Mouse (Mus musculus) brain, embryonic 14.5 days (tissue): ENCODE data around the gene Zscan26. TPM values are rescaled to one million over a fixed set of nuclear protein-coding genes. Genes with fewer than 3 reads are reported as not detected.

Experiments used
- DNase-seq: peaks from one replicate; pipeline ENCODE4 v3.0.0-alpha.2; 2011; ENCODE audit warnings: low read depth
- CTCF ChIP-seq: fragments of 200-500 bp; IDR thresholded peaks from 2 replicates; pipeline ENCODE4 v1.5.1; 2012; ENCODE audit warnings: inconsistent platforms, mild to moderate bottlenecking, moderate library complexity, borderline replicate concordance; ENCODE audit not compliant: insufficient read depth, insufficient read length; ENCODE audit errors: extremely low read depth
- POLR2A ChIP-seq: fragments of 200-500 bp; IDR thresholded peaks from 2 replicates; pipeline ENCODE4 v1.6.1; 2012; ENCODE audit warnings: mild to moderate bottlenecking, inconsistent platforms, borderline replicate concordance; ENCODE audit not compliant: poor library complexity, insufficient read depth, insufficient read length, severe bottlenecking; ENCODE audit errors: extremely low read depth
- polyA plus RNA-seq: library from polyadenylated mRNA; depleted of rRNA; stranded (reverse); fragments of >200 nt; gene quantifications from 2 replicates; pipeline ENCODE4 v1.2.3, GENCODE M21; 2012

The Zscan26 gene
- polyA plus RNA-seq, 1 experiment = 36.7 TPM

DNA sequence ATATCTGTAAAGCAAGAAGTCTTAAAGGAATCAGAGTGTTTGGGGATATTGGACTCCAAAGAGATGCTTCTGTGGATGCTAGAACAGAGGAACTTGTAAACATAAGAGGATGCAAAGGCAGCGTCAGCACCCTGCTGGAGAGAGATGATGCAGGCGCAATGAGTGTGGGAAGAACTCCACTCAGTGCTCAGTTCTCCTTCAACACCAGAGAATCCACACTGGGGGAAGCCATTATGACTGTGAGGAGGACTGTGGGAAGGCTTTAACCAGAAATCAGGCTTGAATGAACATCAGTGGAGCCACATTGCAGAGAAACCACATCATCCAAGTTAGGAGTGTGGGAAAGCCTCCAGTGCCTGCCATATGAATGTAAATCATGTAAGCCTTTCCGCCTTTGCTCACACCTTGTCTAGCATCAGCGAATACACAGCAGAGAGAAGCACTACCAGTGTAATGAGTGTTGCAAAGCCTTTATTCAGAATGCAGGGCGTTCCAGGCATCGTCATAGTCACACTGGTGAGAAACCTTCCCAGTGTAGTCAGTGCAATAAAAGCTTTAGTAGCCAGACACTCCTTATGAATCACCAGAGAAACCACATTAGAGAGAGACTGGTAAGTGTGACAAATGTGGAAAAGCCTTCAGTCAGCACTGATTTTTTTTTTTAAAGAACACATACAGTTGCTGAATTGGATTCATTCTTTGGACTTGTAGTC, 36.1 kb downstream of the Zscan26 start:
- DNase-seq = no peak
- TF ChIP-seq CTCF (no peak), POLR2A (no peak)

DNA sequence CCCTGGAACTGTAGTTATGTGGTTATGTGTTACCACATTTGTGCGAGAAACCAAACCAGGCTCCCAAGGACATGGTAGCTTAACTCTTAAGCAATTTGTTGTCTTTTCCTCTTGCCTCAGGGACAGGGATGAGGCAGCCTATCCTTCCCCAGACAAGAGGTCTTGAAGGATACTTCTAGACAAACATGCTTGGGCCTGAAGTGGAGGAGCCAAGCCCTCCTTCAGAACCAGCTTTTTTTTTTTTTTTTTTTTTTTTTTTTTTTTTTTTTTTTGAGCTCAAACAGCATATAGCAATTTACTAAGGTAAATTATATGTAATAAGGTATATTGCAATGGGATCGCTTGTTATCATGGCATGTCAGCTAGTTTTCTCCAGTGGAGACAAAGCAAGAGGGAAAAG, 37.8 kb downstream of the Zscan26 start:
- no peak for DNase-seq
- TF ChIP-seq CTCF (no peak), POLR2A (no peak)

DNA sequence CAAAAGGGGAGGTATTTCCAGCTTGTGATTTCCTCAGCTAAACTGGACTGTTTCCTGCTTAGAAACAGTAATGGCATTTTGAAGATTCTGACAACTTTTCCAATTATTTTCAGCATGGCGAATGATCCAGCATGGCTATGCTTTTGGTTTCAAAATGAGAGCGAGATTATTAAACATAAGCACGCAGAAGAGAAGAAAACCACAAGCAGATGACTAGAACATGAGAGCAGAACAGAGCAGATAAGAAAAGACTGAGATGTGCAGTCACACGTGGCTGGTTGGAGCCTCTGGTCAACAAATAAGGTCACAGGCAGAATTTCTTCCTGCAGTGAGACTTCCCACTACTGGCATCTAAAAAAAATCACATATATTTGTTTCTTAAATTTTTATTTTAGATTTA, 38.3 kb downstream of the Zscan26 start:
- TF ChIP-seq POLR2A (no peak), CTCF (no peak)
- no peak for DNase-seq

DNA sequence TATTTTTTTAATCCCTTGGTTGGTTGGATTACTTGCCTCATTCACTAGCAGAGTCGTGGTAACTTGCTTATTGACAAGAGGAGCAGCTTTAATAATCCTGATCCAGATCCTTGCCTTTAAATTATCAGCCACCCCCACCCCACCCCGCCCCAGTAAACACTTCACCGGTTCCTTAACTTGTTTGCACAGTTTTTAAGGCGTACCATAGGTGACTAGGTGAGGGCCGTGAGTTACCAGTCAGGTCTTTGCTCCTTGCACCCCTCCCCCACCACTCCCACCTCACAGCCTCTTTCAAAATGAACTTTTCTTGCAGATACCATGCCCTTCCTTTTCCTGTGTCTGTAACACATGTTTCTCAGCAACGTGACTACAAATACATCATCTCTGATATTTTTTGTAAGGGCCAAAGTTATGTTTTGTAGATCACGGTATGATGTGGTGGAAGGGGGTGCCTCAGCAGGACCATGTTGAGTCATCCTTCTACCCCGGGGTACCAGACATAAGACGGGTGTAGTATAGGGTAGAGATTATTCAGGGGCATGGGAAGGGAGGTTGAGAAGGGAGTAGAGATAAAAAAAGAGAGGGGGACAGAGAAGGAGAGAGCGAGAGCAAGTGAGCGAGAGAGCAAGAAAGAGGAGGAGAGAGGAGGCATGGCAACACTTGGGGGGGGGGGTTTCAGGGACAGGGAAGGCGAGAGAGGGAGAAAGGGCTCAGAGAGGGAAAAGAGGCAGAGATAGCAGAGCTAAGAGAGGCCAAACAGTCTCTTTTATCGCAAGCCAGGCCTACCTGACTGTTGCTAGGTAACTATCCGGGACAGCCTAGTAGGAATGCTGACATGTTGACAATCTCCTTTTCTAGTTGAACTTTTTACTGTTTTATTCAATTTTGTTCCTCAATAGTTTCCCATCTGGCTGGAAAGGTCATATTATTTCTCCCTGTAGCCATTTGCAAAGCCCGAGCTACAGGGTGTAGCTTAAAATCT, 39.0 kb downstream of the Zscan26 start:
- TF ChIP-seq POLR2A = no peak
- TF ChIP-seq CTCF = no peak
- DNase-seq = no peak

DNA sequence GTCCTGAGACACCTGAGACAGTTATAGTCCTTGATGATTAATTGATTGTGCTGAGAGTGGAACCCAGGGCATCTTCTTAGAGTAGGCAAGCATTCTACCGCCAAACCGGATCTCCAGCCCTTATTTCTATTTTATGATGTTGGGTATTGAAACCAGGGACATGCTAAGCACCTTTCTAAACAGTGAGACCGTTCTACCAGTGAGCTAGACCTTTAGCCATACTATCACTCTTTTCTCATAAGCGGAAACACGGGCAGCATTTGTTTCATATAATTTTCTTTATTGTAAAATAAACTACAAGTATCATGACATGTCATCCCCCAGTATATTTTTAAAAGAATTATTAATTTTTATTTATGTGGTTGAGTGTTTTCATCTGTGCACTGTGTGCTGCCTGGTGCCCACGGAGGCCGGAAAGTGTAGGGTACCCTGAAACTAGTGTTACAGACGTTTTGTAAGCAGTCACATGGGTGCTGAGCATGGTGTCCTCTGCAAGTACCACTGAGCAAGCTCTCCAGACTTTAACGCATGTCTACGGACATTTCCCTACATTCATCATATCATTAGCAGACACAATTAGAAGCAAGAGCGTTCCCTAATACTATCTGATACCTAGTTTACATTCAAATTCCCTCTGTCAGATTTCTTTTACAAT, 44.6 kb downstream of the Zscan26 start:
- TF ChIP-seq CTCF = no peak
- no peak for TF ChIP-seq POLR2A
- DNase-seq = no peak

DNA sequence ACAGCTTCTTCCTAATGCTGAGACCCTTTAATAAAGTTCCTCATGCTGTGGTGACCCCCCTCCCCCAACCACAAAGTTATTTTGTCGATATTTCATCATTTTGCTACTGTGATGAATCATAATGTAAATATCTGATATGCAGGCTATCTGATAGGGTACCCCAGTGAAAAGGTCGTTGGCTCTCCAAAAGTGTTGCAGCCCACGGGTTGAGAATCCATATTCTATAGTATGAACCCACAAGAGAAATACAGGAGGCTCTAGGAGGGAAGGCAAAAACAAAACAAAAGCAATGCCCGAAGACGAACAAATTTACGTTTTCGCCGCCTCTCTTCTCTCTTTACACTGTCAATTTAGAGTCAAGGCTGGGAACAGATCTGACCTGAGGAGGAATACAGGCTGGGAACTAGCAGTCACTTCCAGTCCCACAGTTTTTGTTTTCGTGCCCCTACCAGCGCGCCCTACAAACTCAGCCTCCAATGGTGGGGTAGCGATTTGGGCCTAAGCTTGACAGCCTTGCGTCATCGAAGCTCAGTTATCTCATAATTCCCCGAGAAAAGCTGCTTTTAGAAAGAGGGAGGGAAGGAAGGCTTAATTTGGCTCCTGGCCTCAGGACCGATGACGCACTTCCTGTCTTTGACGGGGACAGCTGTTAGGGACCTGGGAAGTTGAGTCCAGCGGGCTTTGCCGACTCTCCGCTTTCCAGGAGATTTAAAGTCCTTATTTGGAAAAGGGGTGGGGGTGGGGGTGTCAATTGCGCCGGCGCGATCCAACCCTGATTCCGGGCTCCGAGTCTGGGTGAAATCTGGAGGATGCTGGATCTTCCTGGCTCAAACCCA, 45.3 kb downstream of the Zscan26 start:
- peak; percentile 96 for DNase-seq
- TF ChIP-seq CTCF (no peak), POLR2A (0 out of 2 replicates have a peak, but pooled peaks have one; percentile 47)

DNA sequence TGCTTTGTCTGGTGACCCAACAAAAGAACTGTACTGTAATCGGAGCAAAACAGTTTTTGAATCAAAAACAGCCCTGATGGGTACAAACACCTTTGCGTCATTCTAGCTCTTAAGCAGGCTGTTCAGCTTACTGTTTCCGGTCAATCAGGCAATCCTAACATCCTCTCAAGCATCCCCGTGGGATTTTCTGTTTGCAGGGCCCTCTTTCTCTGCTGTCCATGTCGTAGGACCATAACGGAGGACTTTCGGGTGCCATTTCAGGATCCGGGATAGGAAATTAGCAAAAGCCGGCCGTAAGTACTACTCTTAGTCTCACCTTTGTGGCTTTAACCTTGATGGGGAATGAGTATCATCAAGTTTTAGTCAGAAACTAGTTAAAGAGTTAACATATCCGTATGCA, 46.2 kb downstream of the Zscan26 start:
- no peak for DNase-seq
- no peak for TF ChIP-seq CTCF
- TF ChIP-seq POLR2A = no peak

DNA sequence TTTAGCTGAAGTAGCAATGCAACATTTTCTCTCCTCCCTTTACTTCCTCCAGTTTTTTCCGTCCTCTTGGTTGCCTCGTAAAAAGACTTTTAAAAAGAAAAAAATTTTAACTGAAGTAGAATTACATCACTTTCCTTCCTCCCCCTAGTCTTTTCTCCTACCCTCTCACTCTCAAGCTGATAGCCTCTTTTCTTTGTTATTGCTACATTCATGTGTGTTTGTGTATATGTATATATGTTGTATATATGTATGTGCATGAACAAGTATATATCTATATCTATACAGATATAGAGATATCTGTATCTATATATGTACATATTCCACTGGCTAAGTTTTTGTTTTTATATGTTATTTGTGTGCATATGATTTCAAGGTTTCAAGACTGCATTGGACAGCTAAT, 50.7 kb downstream of the Zscan26 start:
- DNase-seq = no peak

DNA sequence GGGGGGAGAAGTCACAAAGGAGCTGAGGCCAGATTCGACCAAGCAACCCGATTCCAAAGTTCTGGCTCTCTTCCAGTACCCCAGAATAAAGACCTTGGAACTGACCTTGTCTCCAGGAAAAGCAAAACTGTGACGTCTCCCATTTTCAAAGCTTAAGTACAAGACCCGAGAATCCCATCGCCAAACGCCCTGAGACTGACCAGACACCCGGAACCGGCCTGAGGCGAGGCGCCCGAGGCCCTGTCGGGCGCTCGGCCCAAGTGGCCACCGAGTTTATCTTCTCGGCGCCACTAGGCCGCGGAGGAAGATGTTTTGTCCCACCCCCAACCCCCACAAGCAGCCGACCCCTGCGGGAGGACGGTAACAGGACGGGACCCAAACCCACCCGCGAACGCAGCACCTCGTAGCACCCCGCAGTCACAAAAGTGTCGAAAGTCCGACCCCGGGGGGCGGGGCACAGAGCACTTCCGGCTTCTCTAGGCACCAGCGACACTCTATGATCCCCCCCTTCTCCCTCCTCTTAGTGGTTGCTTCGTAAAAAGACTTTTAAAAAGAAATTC, 51.2 kb downstream of the Zscan26 start, which contains the start of gene Zkscan3:
TSS of gene Zkscan3 (minus strand) at position 469 of the 560 bp plus-strand sequence.
- peak; percentile 94 for DNase-seq
- TF ChIP-seq CTCF (no peak), POLR2A (peak; percentile 36; the same call in 1 of the 2 replicates)

More for the DNA sequence above, 50.7 kb downstream of the Zscan26 start:
- TF ChIP-seq CTCF (no peak), POLR2A (no peak)

DNA sequence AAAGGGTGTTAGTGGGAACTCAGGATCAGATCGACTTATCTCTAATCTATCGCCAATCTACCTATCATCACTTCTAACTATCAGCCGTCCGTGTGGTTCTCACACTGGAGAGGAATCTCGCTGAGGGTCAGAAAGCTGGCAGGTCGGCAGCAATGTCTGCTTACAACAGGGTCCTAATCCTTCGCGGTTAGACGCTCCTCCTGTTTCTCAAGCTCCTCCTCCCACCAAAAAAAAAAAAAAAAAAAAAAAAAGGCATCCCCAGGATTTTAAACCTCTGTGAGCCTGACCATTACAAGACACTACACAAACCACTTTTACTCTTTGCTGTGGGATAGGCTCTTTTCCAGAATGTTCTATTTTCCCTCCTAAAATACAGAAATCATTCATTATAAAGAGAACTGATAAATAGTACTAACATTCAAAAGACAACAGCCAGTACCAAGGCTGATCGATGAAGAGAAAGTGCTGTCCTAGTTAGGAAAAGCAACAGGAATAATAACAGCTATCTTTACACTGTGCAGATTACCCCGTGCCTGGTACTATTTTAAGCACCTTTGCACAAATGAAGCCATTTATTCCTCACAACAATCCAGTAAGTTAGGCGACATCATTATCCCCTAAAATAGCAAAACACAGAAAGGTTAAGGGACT, 51.8 kb downstream of the Zscan26 start:
- TF ChIP-seq POLR2A = no peak
- TF ChIP-seq CTCF = no peak
- peak; percentile 43 for DNase-seq

DNA sequence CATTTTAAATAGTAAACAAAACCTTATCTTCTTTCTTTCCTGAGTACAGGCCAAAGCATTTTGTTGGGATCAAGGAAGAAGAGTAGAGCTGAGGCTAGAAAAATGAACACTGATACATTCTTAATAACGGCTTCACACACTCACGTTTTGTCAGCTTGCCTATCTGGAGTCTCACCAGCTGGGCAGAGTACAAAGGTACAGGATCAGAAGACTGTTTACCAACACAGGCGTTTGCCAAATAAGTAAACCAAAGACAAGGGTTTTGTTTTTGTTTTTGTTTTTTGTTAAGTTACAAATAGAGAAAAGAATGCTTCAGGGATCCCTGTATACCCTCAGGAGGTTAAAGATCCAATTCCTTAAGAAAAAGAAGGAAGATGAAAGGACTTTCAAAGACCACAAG, 52.4 kb downstream of the Zscan26 start:
- no peak for DNase-seq
- TF ChIP-seq CTCF = no peak
- TF ChIP-seq POLR2A = no peak
